Mouse (Mus musculus): ENCODE results near the gene Myadml2.

GRCm38 (mm10) chr11:120657301-120657700 lies 9.3 kb upstream of the Myadml2 start:
- TF ChIP-seq CTCF (IDR thresholded peaks at IDR 0.05; ENCODE audit: extremely low read depth, insufficient read depth, insufficient read length, insufficient replicate concordance) (no peak), POLR2A (IDR thresholded peaks at IDR 0.05; ENCODE audit: low read depth, low read length) (no peak)
